ENCODE assay signal across 8 mouse cellular contexts in genomic region chr10:61199566-61200213, GRCm38 (mm10). TPM values are rescaled to one million over a fixed set of nuclear protein-coding genes. Genes with fewer than 3 reads are reported as not detected.
A peak's percentile ranks its signal among the peaks of the same experiment; 100 is the strongest.
DNase-seq lines count a peak whose midpoint lies in the region; ATAC-seq and TF ChIP-seq lines count a peak whose summit lies in the region.

No protein-coding gene starts in this region.

- peaks cover 41 to 62% of the 10 kb centered on the region in 2 experiments for H3K4me1 ChIP-seq in CH12.LX (ENCODE audit: control insufficient read depth in 1 of 2, insufficient read depth in 2 of 2)
- peaks cover 38% of the 10 kb centered on the region for H3K4me1 ChIP-seq in bone marrow macrophage, adult 2 months (ENCODE audit: control insufficient read depth, insufficient read depth, low read length)
- no peaks in the 10 kb centered on the region for H3K4me1 ChIP-seq in embryonic fibroblast, embryonic 13.5 days (ENCODE audit: control insufficient read depth, insufficient read depth, low read length)
- H3K4me1 ChIP-seq in heart, postnatal 0 days (ENCODE audit: control insufficient read depth, insufficient read depth): no peaks in the 10 kb centered on the region
- 0 out of 2 replicates have a peak, but pooled peaks cover 4% of the 10 kb centered on the region for H3K4me1 ChIP-seq in thymus, adult 2 months (replicated peaks; ENCODE audit: control insufficient read depth, insufficient read depth, low read length)

- peak overlapping the region; percentile 45 for H3K4me2 ChIP-seq in CH12.LX (ENCODE audit: insufficient read depth, low read depth, poor library complexity, severe bottlenecking)
- H3K4me2 ChIP-seq in heart, postnatal 0 days (ENCODE audit: low read depth, low read length): no peak overlapping the region

- no peak for TF ChIP-seq POLR2A in CH12.LX (IDR thresholded peaks at IDR 0.05; ENCODE audit: low read depth, low read length)
- TF ChIP-seq POLR2A in bone marrow macrophage, adult 2 months (IDR thresholded peaks at IDR 0.05; ENCODE audit: borderline replicate concordance, low read depth, low read length): no peak
- no peak for TF ChIP-seq POLR2A in embryonic fibroblast, embryonic 13.5 days (IDR thresholded peaks at IDR 0.05; ENCODE audit: low read depth, low read length)
- TF ChIP-seq POLR2A in thymus, adult 2 months (IDR thresholded peaks at IDR 0.05; ENCODE audit: control insufficient read depth, extremely low read depth, insufficient read depth, low read length, poor library complexity): no peak

- peak; percentile 94 for DNase-seq in CH12.LX (ENCODE audit: extremely low read depth)
- DNase-seq in heart, postnatal 0 days (ENCODE audit: low spot score): peak; percentile 65
- DNase-seq in kidney, postnatal 4 days: peak; percentile 83 to 87
- DNase-seq in lung, adult 18-20 months: peak; percentile 69 to 74
- DNase-seq in ovary, adult 18-20 months (ENCODE audit: low spot score): peak; percentile 30
- peak; percentile 66 for DNase-seq in thymus, adult 2 months

- TF ChIP-seq EP300 in CH12.LX (IDR thresholded peaks at IDR 0.05; ENCODE audit: low read length): no peak
- TF ChIP-seq EP300 in heart, postnatal 0 days (IDR thresholded peaks at IDR 0.05; ENCODE audit: low read depth): no peak

- peak overlapping the region; percentile 82 for H3K27ac ChIP-seq in CH12.LX (ENCODE audit: insufficient read depth, low read depth)
- no peak overlapping the region for H3K27ac ChIP-seq in bone marrow macrophage, adult 2 months (ENCODE audit: insufficient read depth, low read depth, low read length)
- no peak overlapping the region for H3K27ac ChIP-seq in embryonic fibroblast, embryonic 13.5 days (ENCODE audit: insufficient read depth, low read length)
- no peak overlapping the region for H3K27ac ChIP-seq in heart, postnatal 0 days (ENCODE audit: low read depth)
- H3K27ac ChIP-seq in thymus, adult 2 months (ENCODE audit: control insufficient read depth, insufficient read depth, low read length): no peak overlapping the region

- 25% methylated on average over 11 of the region's 11 CpGs for WGBS in heart, postnatal 0 days
- WGBS in thymus, adult 2 months: 35% methylated on average over 11 of the region's 11 CpGs

- H3K27me3 ChIP-seq in CH12.LX (replicated peaks): no peaks in the 10 kb centered on the region
- H3K27me3 ChIP-seq in heart, postnatal 0 days (ENCODE audit: control insufficient read depth, insufficient read depth, low read length): no peaks in the 10 kb centered on the region
- no peaks in the 10 kb centered on the region for H3K27me3 ChIP-seq in thymus, adult 2 months (ENCODE audit: control insufficient read depth, insufficient read depth, low read length)

- H3K9me3 ChIP-seq in CH12.LX (replicated peaks; ENCODE audit: low read length): no peaks in the 10 kb centered on the region
- no peaks in the 10 kb centered on the region for H3K9me3 ChIP-seq in heart, postnatal 0 days (replicated peaks; ENCODE audit: control insufficient read depth, low read length)

- H3K4me3 ChIP-seq in CH12.LX (replicated peaks in 1 of 3; ENCODE audit: low read depth in 2 of 3, low read length in 2 of 3, poor library complexity in 1 of 3): peak overlapping the region; percentile 41 to 65 (median 61)
- no peak overlapping the region for H3K4me3 ChIP-seq in bone marrow macrophage, adult 2 months (ENCODE audit: insufficient read depth, low read length)
- no peak overlapping the region for H3K4me3 ChIP-seq in embryonic fibroblast, embryonic 13.5 days (ENCODE audit: insufficient read depth, low read length)
- H3K4me3 ChIP-seq in heart, postnatal 0 days (ENCODE audit: low read depth, low read length): no peak overlapping the region
- no peak overlapping the region for H3K4me3 ChIP-seq in thymus, adult 2 months (ENCODE audit: control insufficient read depth, insufficient read depth, low read length)

- H3K79me2 ChIP-seq in CH12.LX (replicated peaks; ENCODE audit: control insufficient read depth, extremely low read depth, insufficient read depth, poor library complexity, severe bottlenecking): no peaks in the 10 kb centered on the region; the same call in 1 of the 2 replicates

- peaks cover 16 to 45% of the 10 kb centered on the region in 2 experiments for H3K36me3 ChIP-seq in CH12.LX (replicated peaks in 1 of 2; ENCODE audit: control insufficient read depth in 1 of 2, insufficient read depth in 1 of 2, low read length in 1 of 2)
- no peaks in the 10 kb centered on the region for H3K36me3 ChIP-seq in heart, postnatal 0 days (replicated peaks; ENCODE audit: control insufficient read depth, insufficient read depth, low read length)
- no peaks in the 10 kb centered on the region for H3K36me3 ChIP-seq in thymus, adult 2 months (ENCODE audit: control insufficient read depth, insufficient read depth, low read length)

- TF ChIP-seq CTCF in CH12.LX (conservative IDR thresholded peaks at IDR 0.05 in 1 of 2, IDR thresholded peaks at IDR 0.05 in 1 of 2; ENCODE audit: low read depth in 2 of 2, low read length in 2 of 2): peak; percentile 68 to 97
- peak; percentile 80 for TF ChIP-seq CTCF in bone marrow macrophage, adult 2 months (IDR thresholded peaks at IDR 0.05; ENCODE audit: low read depth, low read length)
- peak; percentile 60; the same call in 1 of the 2 replicates for TF ChIP-seq CTCF in embryonic fibroblast, embryonic 13.5 days (IDR thresholded peaks at IDR 0.05; ENCODE audit: borderline replicate concordance, insufficient read depth, low read length)
- peak; percentile 93 for TF ChIP-seq CTCF in heart, postnatal 0 days (IDR thresholded peaks at IDR 0.05; ENCODE audit: low read depth)
- TF ChIP-seq CTCF in thymus, adult 2 months (IDR thresholded peaks at IDR 0.05; ENCODE audit: borderline replicate concordance, control insufficient read depth, extremely low read depth, insufficient read depth, low read length, poor library complexity): peak; percentile 71; the same call in 1 of the 2 replicates

- TF ChIP-seq RAD21 in CH12.LX (IDR thresholded peaks at IDR 0.05; ENCODE audit: low read depth, low read length): peak; percentile 96

- no peak; the same call in 1 of the 2 replicates for ATAC-seq in heart, postnatal 0 days (ENCODE audit: insufficient read depth, low read depth)

- dilution Hi-C loops in CH12.LX (cut with MboI; ENCODE audit: extremely low pct_ligation_motif_present, extremely low pct_unique_long_range_greater_than_20kb, low sequenced_read_pairs): no loop called here

- in situ Hi-C loops in CH12.LX (cut with MboI; ENCODE audit: low pct_ligation_motif_present, low pct_unique_long_range_greater_than_20kb, low sequenced_read_pairs): loop anchor here (5.0 kb wide), 1 partner anchor 123 kb away; no protein-coding TSS in a partner anchor

- H3K9ac ChIP-seq in CH12.LX (ENCODE audit: insufficient read depth, low read depth): peak overlapping the region; percentile 77
- H3K9ac ChIP-seq in heart, postnatal 0 days (replicated peaks; ENCODE audit: low read depth, low read length): no peak overlapping the region

TF ChIP-seq in CH12.LX, 34 proteins besides CTCF, POLR2A, EP300 and RAD21 (continues in another document):
- TF ChIP-seq USF2 (conservative IDR thresholded peaks at IDR 0.05; ENCODE audit: low read depth, low read length) (no peak), ZC3H11A (IDR thresholded peaks at IDR 0.05; ENCODE audit: low read depth, low read length) (peak; percentile 59; the same call in 1 of the 2 replicates), HCFC1 (IDR thresholded peaks at IDR 0.05; ENCODE audit: low read depth, low read length) (no peak), IRF4 (IDR thresholded peaks at IDR 0.05; ENCODE audit: low read depth, low read length) (peak; percentile 23; the same call in 1 of the 2 replicates), MAX (IDR thresholded peaks at IDR 0.05; ENCODE audit: low read length) (no peak; the same call in 1 of the 2 replicates), JUN (IDR thresholded peaks at IDR 0.05; ENCODE audit: insufficient read depth, low read depth, low read length) (no peak), CHD1 (IDR thresholded peaks at IDR 0.05; ENCODE audit: low read depth, low read length) (no peak; the same call in 1 of the 2 replicates), GABPA (IDR thresholded peaks at IDR 0.05; ENCODE audit: insufficient replicate concordance, low read depth, low read length) (no peak), MEF2A (IDR thresholded peaks at IDR 0.05; ENCODE audit: borderline replicate concordance, low read depth, low read length) (peak; percentile 53; the same call in 1 of the 2 replicates), SIN3A (IDR thresholded peaks at IDR 0.05; ENCODE audit: low read length) (peak; percentile 64; the same call in 1 of the 2 replicates), TBP (conservative IDR thresholded peaks at IDR 0.05; ENCODE audit: low read depth, low read length) (no peak), USF1 (IDR thresholded peaks at IDR 0.05; ENCODE audit: low read depth, low read length) (no peak), CHD2 (IDR thresholded peaks at IDR 0.05; ENCODE audit: low read length) (no peak), POLR2AphosphoS2 (IDR thresholded peaks at IDR 0.05; ENCODE audit: low read depth, low read length) (no peak), E2F4 (IDR thresholded peaks at IDR 0.05; ENCODE audit: insufficient replicate concordance, low read depth, low read length) (no peak), JUND (conservative IDR thresholded peaks at IDR 0.05; ENCODE audit: low read depth, low read length) (no peak)

RNA-seq across cellular contexts. Expression of gene Tbata, which starts 27.9 kb away (rescaled TPM):
- total RNA-seq in CH12.LX (2012; rRNA removed): 0.17 TPM in 1 of 2 replicates, not detected in the other
- total RNA-seq in CH12.LX (2014; rRNA removed): not detected in 2 replicates
- polyA plus RNA-seq in CH12.LX (2012; ENCODE audit: insufficient read length, low read depth): 0.73 TPM in 1 of 2 replicates, not detected in the other
- not detected in 2 replicates for polyA plus RNA-seq in bone marrow macrophage, adult 2 months (2012; ENCODE audit: insufficient read depth, insufficient read length, missing spikeins)
- not detected in 2 replicates for polyA plus RNA-seq in embryonic fibroblast, embryonic 13.5 days (2011; ENCODE audit: insufficient read length, low read depth, missing spikeins)
- not detected in 2 replicates for total RNA-seq in heart, postnatal 0 days (2014; rRNA removed; ENCODE audit: low replicate concordance)
- polyA plus RNA-seq in heart, postnatal 0 days (2015; fragmentation: Nextera tagmentation; extraction: Ambion mirVana): 0.16 and 0.36 TPM in 2 replicates
- polyA plus RNA-seq in thymus, adult 2 months (2012; rRNA removed): 975 and 1,293 TPM in 2 replicates

RNA-seq across cellular contexts. Expression of gene Sgpl1, which starts 52.2 kb away (rescaled TPM):
- total RNA-seq in CH12.LX (2012; rRNA removed) (40.6 and 48.3 TPM in 2 replicates), CH12.LX (2014; rRNA removed) (52.1 and 56.6 TPM in 2 replicates)
- 55.4 and 57.2 TPM in 2 replicates for polyA plus RNA-seq in CH12.LX (2012; ENCODE audit: insufficient read length, low read depth)
- 268 and 282 TPM in 2 replicates for polyA plus RNA-seq in bone marrow macrophage, adult 2 months (2012; ENCODE audit: insufficient read depth, insufficient read length, missing spikeins)
- 103 and 111 TPM in 2 replicates for polyA plus RNA-seq in embryonic fibroblast, embryonic 13.5 days (2011; ENCODE audit: insufficient read length, low read depth, missing spikeins)
- total RNA-seq in heart, postnatal 0 days (2014; rRNA removed; ENCODE audit: low replicate concordance): 23.9 and 36.3 TPM in 2 replicates
- 14.8 and 16.7 TPM in 2 replicates for polyA plus RNA-seq in heart, postnatal 0 days (2015; fragmentation: Nextera tagmentation; extraction: Ambion mirVana)
- polyA plus RNA-seq in thymus, adult 2 months (2012; rRNA removed): 84.9 and 105 TPM in 2 replicates

Comparison
In these comparisons a context has a peak if more than half of its experiments do, and no peak if none do; other contexts are left out.
1. DNase-seq: peak in every context shown above with its lines; median percentile 94 in CH12.LX; 85 in kidney, postnatal 4 days; 72 in lung, adult 18-20 months; 66 in thymus, adult 2 months; 65 in heart, postnatal 0 days; 30 in ovary, adult 18-20 months.
2. H3K4me3 ChIP-seq: peak in CH12.LX (3 of 3); none in bone marrow macrophage, adult 2 months (single experiment), embryonic fibroblast, embryonic 13.5 days (single experiment), heart, postnatal 0 days (single experiment) and thymus, adult 2 months (single experiment).
3. RNA of gene Tbata, which starts 27.9 kb away (polyA plus RNA-seq): 975 to 1,293 TPM in thymus, adult 2 months; 0.73 TPM in CH12.LX, 0.16 to 0.36 TPM in heart, postnatal 0 days, not detected in embryonic fibroblast, embryonic 13.5 days and not detected in bone marrow macrophage, adult 2 months; every median in the first group is over 100 times any median in the second.
4. Peak in every context shown above with its lines, with median percentiles within 50 percentile points of each other: CTCF ChIP-seq.